Mouse (Mus musculus) spleen, adult 2 months (tissue): Measurements from ENCODE around the gene Enpp5.

Experiments
- CTCF ChIP-seq: fragments of 200-500 bp; IDR thresholded peaks from 2 replicates; pipeline ENCODE4 v1.5.1; 2011; ENCODE audit warnings: mild to moderate bottlenecking, inconsistent platforms; ENCODE audit not compliant: insufficient read depth, insufficient read length, insufficient replicate concordance; ENCODE audit errors: extremely low read depth
- POLR2A ChIP-seq: fragments of 200-500 bp; IDR thresholded peaks from 2 replicates; pipeline ENCODE4 v1.6.1; 2011; ENCODE audit warnings: low read depth, low read length, inconsistent platforms

GRCm38 (mm10) chr17:44038656-44039055 is 40.0 kb upstream of the Enpp5 start:
- TF ChIP-seq POLR2A: no peak
- no peak for TF ChIP-seq CTCF
